Mouse (Mus musculus): ENCODE measurements around the gene Gm21094.
"Not testable (repeated sequence)": the region's sequence is repeated elsewhere in the genome, so short reads cannot be mapped to it uniquely, and the experiment has no call there.

Gene Gm21094

GRCm38 (mm10) chrY:32620343-32620742, at the start of gene Gm21094:
Gene Gm21094, minus strand, starts transcription at chrY:32620443.
- not testable (repeated sequence) for DNase-seq

Measured in cerebellum, postnatal 14 days (tissue).